Mouse (Mus musculus): ENCODE data around the gene Smagp. TPM values are rescaled to one million over a fixed set of nuclear protein-coding genes. Genes with fewer than 3 reads are reported as not detected.

Smagp gene
- total and polyA plus RNA-seq, 3 experiments, result 0.55 to 7.0 (median 3.2) TPM

DNA sequence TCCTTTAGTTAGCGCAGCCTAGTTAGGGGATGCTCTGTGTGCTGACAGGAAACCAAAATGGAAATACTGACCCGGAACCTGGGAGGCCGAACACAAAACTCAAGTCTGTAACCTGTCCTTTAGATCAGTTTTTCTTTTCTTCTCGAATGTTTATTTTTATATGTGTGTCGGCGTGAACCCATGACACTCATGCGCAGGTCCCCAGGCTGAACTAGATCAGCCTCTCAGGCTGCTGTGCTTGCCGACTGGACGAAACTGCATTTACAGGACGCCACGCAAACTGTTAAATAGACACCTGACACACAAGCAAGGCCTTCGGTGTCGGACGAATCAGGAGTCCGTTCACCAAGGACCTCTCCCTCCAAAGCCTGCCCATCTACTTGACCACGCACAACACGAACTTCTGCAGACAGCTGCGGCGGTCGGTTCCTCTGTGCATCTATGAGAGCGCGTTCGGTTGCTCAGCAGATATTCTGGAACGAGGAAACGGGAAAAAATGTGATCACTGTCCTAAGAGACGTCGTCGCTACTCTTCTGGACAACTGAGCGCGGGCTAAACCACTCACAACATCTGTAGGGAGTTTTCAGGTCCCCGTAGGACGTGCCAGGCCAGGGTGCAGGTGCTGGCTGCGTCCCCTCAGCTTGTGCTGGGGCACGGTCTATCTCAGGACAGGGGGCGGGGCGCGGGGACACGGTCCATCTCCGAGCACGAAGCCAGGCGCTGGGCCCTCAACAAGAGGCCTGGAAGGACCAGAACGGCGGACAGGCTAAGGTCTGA lies 22.3 kb downstream of the Smagp start:
- DNase-seq (ENCODE audit: extremely low read depth), result peak; percentile 53
- Histone ChIP-seq H3K4me2 (ENCODE audit: insufficient read depth, low read depth, poor library complexity, severe bottlenecking) (peak overlapping the region; percentile 72), H3K4me1 (ENCODE audit: control insufficient read depth in 1 of 2, insufficient read depth in 2 of 2) (peaks cover 11 to 23% of the 10 kb centered on the region in 2 experiments), H3K4me3 (replicated peaks in 1 of 3; ENCODE audit: low read depth in 2 of 3, low read length in 2 of 3, poor library complexity in 1 of 3) (peak overlapping the region; percentile 61 to 71 (median 69)), H3K36me3 (replicated peaks in 1 of 2; ENCODE audit: control insufficient read depth in 1 of 2, insufficient read depth in 1 of 2, low read length in 1 of 2) (peaks cover 23 to 28% of the 10 kb centered on the region in 2 experiments), H3K79me2 (replicated peaks; ENCODE audit: control insufficient read depth, extremely low read depth, insufficient read depth, poor library complexity, severe bottlenecking) (peaks cover 13% of the 10 kb centered on the region), H3K27ac (ENCODE audit: insufficient read depth, low read depth) (peak overlapping the region; percentile 83), H3K27me3 (replicated peaks) (no peaks in the 10 kb centered on the region), H3K9me3 (replicated peaks; ENCODE audit: low read length) (no peaks in the 10 kb centered on the region), H3K9ac (ENCODE audit: insufficient read depth, low read depth) (peak overlapping the region; percentile 43)
- in situ Hi-C loops (cut with MboI; ENCODE audit: low pct_ligation_motif_present, low pct_unique_long_range_greater_than_20kb, low sequenced_read_pairs), result loop anchor here (5.0 kb wide), 2 partner anchors 82 to 152 kb away; no protein-coding TSS in a partner anchor
- TF ChIP-seq CTCF (conservative IDR thresholded peaks at IDR 0.05 in 1 of 2, IDR thresholded peaks at IDR 0.05 in 1 of 2; ENCODE audit: low read depth in 2 of 2, low read length in 2 of 2), result 0 out of 4 replicates have a peak, but pooled peaks of 1 of the 2 experiments have one; percentile 1
- TF ChIP-seq ETS1 (conservative IDR thresholded peaks at IDR 0.05; ENCODE audit: low read depth, low read length), result no peak
- no peak for TF ChIP-seq CHD2 (IDR thresholded peaks at IDR 0.05; ENCODE audit: low read length)
- TF ChIP-seq UBTF (IDR thresholded peaks at IDR 0.05; ENCODE audit: low read depth, low read length), result no peak
- no peak for TF ChIP-seq NELFE (IDR thresholded peaks at IDR 0.05; ENCODE audit: low read depth, low read length)
- TF ChIP-seq USF2 (conservative IDR thresholded peaks at IDR 0.05; ENCODE audit: low read depth, low read length), result no peak
- TF ChIP-seq JUN (IDR thresholded peaks at IDR 0.05; ENCODE audit: insufficient read depth, low read depth, low read length), result no peak
- TF ChIP-seq ZKSCAN1 (IDR thresholded peaks at IDR 0.05; ENCODE audit: borderline replicate concordance, low read depth, low read length), result no peak
- TF ChIP-seq RCOR1 (conservative IDR thresholded peaks at IDR 0.05; ENCODE audit: low read depth, low read length), result no peak
- TF ChIP-seq TCF12 (IDR thresholded peaks at IDR 0.05; ENCODE audit: low read depth, low read length), result peak; percentile 57; the same call in 1 of the 2 replicates
- no peak for TF ChIP-seq E2F4 (IDR thresholded peaks at IDR 0.05; ENCODE audit: insufficient replicate concordance, low read depth, low read length)
- peak; percentile 58; the same call in 1 of the 2 replicates for TF ChIP-seq SIN3A (IDR thresholded peaks at IDR 0.05; ENCODE audit: low read length)
- peak; percentile 65 for TF ChIP-seq NRF1 (IDR thresholded peaks at IDR 0.05; ENCODE audit: low read depth, low read length)
- TF ChIP-seq MAFK (IDR thresholded peaks at IDR 0.05; ENCODE audit: insufficient replicate concordance, low read length), result no peak
- no peak for TF ChIP-seq CHD1 (IDR thresholded peaks at IDR 0.05; ENCODE audit: low read depth, low read length)
- no peak for TF ChIP-seq MEF2A (IDR thresholded peaks at IDR 0.05; ENCODE audit: borderline replicate concordance, low read depth, low read length)
- TF ChIP-seq POLR2A (IDR thresholded peaks at IDR 0.05; ENCODE audit: low read depth, low read length), result no peak
- no peak for TF ChIP-seq GABPA (IDR thresholded peaks at IDR 0.05; ENCODE audit: insufficient replicate concordance, low read depth, low read length)
- no peak for TF ChIP-seq EP300 (IDR thresholded peaks at IDR 0.05; ENCODE audit: low read length)
- 0 out of 2 replicates have a peak, but pooled peaks have one; percentile 2 for TF ChIP-seq MAX (IDR thresholded peaks at IDR 0.05; ENCODE audit: low read length)
- TF ChIP-seq BHLHE40 (IDR thresholded peaks at IDR 0.05; ENCODE audit: low read depth, low read length), result peak; percentile 52; the same call in 1 of the 2 replicates
- TF ChIP-seq PAX5 (IDR thresholded peaks at IDR 0.05; ENCODE audit: low read length), result no peak
- no peak for TF ChIP-seq ZNF384 (IDR thresholded peaks at IDR 0.05; ENCODE audit: low read depth, low read length)
- TF ChIP-seq RAD21 (IDR thresholded peaks at IDR 0.05; ENCODE audit: low read depth, low read length), result no peak
- peak; percentile 66; the same call in 1 of the 2 replicates for TF ChIP-seq MXI1 (IDR thresholded peaks at IDR 0.05; ENCODE audit: low read depth, low read length)
- no peak for TF ChIP-seq SMC3 (IDR thresholded peaks at IDR 0.05; ENCODE audit: low read depth, low read length)
- no peak for TF ChIP-seq ZC3H11A (IDR thresholded peaks at IDR 0.05; ENCODE audit: low read depth, low read length)
- no peak for TF ChIP-seq POLR2AphosphoS2 (IDR thresholded peaks at IDR 0.05; ENCODE audit: low read depth, low read length)
- dilution Hi-C loops (cut with MboI; ENCODE audit: extremely low pct_ligation_motif_present, extremely low pct_unique_long_range_greater_than_20kb, low sequenced_read_pairs), result no loop called here
